Mouse (Mus musculus) heart, embryonic 10.5 days (tissue): Measurements from ENCODE around the gene Susd6. TPM values are rescaled to one million over a fixed set of nuclear protein-coding genes. Genes with fewer than 3 reads are reported as not detected.

Experiments
- DNase-seq: peaks from one replicate; pipeline ENCODE4 v3.0.0-alpha.2; 2017; ENCODE audit warnings: low spot score
- H3K27ac ChIP-seq: fragments of 300-500 bp; sonication (generic); 2 replicates; pipeline ENCODE4 v1.5.1; 2016; ENCODE audit warnings: mild to moderate bottlenecking
- H3K27me3 ChIP-seq: fragments of 300-500 bp; sonication (generic); 2 replicates; pipeline ENCODE4 v1.6.1; 2016; ENCODE audit warnings: mild to moderate bottlenecking; ENCODE audit not compliant: poor library complexity, insufficient read depth, severe bottlenecking
- H3K36me3 ChIP-seq: fragments of 300-500 bp; sonication (generic); 2 replicates; pipeline ENCODE4 v1.6.1; 2016; ENCODE audit warnings: mild to moderate bottlenecking, moderate library complexity
- H3K4me1 ChIP-seq: fragments of 300-500 bp; sonication (generic); 2 replicates; pipeline ENCODE4 v1.6.1; 2016; ENCODE audit warnings: mild to moderate bottlenecking
- H3K4me3 ChIP-seq: fragments of 300-500 bp; sonication (generic); 2 replicates; pipeline ENCODE4 v1.5.1; 2016; ENCODE audit warnings: mild to moderate bottlenecking, moderate library complexity
- H3K9me3 ChIP-seq: fragments of 300-500 bp; sonication (generic); 2 replicates; pipeline ENCODE4 v1.6.1; 2016; ENCODE audit warnings: mild to moderate bottlenecking, moderate library complexity
- WGBS: fragments of 180-500 bp; shearing (Covaris S2); methylation state at CpG from one replicate; pipeline ENCODE4 v1.1.7; 2016; 5-methylcytosine and 5-hydroxymethylcytosine counted together
- polyA plus RNA-seq: library from polyadenylated mRNA; unstranded; fragments of >200 nt; fragmentation: Nextera tagmentation; extraction: Ambion mirVana; gene quantifications from 2 replicates; pipeline ENCODE4 v1.2.1, GENCODE M21; 2016

Susd6 gene
- polyA plus RNA-seq, 1 experiment from 2014 or later: 14.9 TPM

DNA sequence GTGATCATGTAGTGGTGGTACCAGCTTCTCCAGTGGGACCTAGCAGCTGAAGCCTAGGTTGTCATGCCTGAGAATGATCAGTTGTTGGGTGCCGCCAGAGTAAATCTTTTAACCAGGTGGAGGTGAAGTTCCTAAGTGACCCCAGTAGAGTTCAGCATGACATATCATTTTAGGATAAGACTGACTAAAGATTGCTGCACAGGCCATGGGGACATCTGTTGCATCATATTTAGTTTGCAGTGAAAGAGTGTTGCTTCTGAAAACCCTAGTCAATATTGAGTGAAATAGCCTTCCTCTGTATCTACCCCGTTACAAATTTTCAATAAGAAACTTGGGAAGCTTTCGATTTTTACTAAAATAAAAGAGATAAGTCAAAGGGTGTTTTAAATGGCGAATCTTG is 64.4 kb downstream of the Susd6 start:
- Histone ChIP-seq H3K27ac (no peak overlapping the region), H3K4me1 (peaks cover 19% of the 10 kb centered on the region), H3K4me3 (no peak overlapping the region), H3K36me3 (no peaks in the 10 kb centered on the region), H3K9me3 (no peaks in the 10 kb centered on the region), H3K27me3 (no peaks in the 10 kb centered on the region)
- DNase-seq: no peak
- 88% methylated on average over 4 of the region's 4 CpGs for WGBS

DNA sequence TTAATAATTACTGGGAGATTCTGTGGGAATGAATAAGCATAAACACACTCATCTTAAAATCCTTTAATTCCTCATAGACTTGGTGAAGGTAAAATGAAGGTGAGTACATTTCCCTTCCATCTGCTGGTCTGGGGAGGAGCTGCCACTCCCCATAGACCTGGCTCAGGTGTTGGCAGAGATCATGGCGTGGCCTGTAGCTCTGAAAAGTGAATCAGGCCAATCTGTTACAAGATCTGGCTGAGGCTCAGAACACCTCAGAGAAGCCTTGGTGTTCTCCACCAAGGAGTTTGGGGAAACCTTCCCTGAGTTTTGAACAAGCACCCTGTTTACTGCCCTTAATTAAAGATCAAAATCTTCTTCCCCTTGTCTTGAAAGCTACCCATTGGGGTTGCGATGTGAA is 64.8 kb downstream of the Susd6 start:
- H3K36me3 ChIP-seq: 0 out of 2 replicates have a peak, but pooled peaks cover 2% of the 10 kb centered on the region
- H3K27ac ChIP-seq: no peak overlapping the region
- H3K4me1 ChIP-seq: peaks cover 19% of the 10 kb centered on the region
- H3K9me3 ChIP-seq: no peaks in the 10 kb centered on the region
- H3K27me3 ChIP-seq: no peaks in the 10 kb centered on the region
- DNase-seq: no peak
- 83% methylated on average over 2 of the region's 2 CpGs for WGBS
- no peak overlapping the region for H3K4me3 ChIP-seq

DNA sequence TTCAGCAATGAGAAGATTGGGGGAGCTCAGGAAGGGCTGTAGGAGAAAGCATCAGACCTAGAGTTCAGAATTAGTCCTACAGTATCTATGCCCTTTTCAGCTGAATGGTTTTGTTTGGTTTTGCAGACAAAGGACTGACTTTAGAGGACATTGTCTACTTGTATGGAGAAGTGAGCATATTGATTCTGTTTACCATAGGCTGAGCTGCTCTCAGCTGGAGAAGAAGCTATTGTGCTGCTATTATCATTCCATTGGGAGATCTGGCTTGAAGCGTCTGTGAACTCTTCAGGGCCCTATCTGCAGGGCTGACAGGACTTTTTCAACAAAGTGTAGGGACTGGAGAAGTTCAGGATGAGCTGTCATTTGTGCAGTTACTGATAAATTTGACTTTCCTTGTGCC is 65.3 kb downstream of the Susd6 start:
- peaks cover 19% of the 10 kb centered on the region for H3K4me1 ChIP-seq
- no peak overlapping the region for H3K4me3 ChIP-seq
- 0 out of 2 replicates have a peak, but pooled peaks cover 2% of the 10 kb centered on the region for H3K36me3 ChIP-seq
- H3K27ac ChIP-seq: no peak overlapping the region
- no peak for DNase-seq
- no peaks in the 10 kb centered on the region for H3K27me3 ChIP-seq
- 7% methylated on average over 1 of the region's 1 CpGs for WGBS
- H3K9me3 ChIP-seq: no peaks in the 10 kb centered on the region

DNA sequence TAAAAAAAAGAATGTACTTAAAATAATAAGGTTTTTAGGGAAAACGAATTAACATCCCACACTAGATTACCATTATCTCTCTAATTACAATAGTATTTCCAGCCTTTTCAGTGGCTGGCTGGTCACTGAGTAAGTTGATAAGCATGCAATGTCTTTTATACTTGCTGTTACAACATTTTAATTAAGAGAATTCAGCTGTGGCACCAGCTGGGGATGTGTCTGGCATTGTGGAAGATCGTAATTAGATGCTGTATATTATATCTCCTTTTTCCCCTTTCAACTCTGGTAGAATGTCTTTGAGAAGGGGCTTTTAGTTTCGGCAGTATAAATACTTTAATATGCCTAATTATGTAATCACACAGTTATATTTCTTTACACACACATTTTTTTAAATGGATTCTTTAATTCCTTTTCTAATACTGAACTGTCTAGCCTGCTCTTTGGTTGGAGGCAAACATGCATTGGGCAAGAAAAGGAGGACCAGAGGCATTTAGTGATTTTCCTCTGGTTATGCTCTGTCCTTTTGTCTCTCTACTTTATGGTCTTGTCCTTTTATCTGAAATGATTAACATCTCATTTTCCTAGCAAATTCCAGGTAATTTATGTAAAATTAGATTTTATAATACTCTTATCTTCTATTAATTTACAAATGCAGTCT is 67.5 kb downstream of the Susd6 start:
- Histone ChIP-seq H3K36me3 (0 out of 2 replicates have a peak, but pooled peaks cover 2% of the 10 kb centered on the region), H3K9me3 (no peaks in the 10 kb centered on the region), H3K27me3 (no peaks in the 10 kb centered on the region), H3K4me3 (no peak overlapping the region), H3K27ac (no peak overlapping the region), H3K4me1 (peaks cover 36% of the 10 kb centered on the region)
- no peak for DNase-seq
- 86% methylated on average over 3 of the region's 3 CpGs for WGBS

DNA sequence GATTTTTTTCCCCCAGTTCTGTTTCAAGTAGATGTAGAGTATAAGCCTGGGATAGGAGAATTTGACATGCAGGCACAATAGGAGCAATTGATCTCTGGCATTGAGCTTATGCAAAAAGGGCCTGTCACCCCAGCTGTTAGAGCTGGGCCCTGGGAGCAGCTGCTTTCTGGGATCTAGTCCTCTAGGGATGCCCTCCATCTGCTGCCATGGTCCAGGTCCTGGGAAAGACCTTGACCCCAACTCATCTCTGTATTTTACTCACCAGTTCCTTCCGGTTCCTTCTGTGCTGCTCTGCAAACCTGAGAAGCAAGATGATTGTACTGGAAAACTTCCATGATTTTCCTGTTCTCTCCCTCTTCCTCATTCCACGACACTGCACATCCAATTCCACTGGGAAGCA is 68.0 kb downstream of the Susd6 start:
- Histone ChIP-seq H3K4me1 (peaks cover 39% of the 10 kb centered on the region), H3K27ac (no peak overlapping the region), H3K36me3 (0 out of 2 replicates have a peak, but pooled peaks cover 2% of the 10 kb centered on the region), H3K4me3 (no peak overlapping the region), H3K9me3 (no peaks in the 10 kb centered on the region), H3K27me3 (no peaks in the 10 kb centered on the region)
- DNase-seq: no peak
- 82% methylated on average over 2 of the region's 2 CpGs for WGBS

DNA sequence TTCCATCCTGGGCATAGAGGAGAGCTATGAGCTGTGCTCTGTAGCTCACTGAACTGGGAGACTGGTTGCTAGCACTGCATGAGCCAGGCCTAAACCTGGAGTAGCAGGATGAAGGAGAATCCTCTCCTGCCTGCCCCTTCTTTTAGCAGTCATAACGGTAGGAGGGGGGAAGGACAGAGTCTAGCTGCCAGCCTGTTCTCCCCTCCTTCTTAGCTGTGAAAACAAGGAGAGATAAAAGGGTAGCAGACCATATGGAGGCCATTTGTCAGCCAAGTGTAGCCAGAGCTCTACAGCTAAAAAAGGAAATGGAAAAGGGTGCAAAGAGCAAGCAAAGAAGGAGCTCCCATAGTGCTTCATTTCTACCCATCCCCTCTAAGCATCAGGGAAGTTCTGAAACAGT is 71.6 kb downstream of the Susd6 start:
- Histone ChIP-seq H3K9me3 (no peaks in the 10 kb centered on the region), H3K4me1 (peaks cover 24% of the 10 kb centered on the region), H3K36me3 (0 out of 2 replicates have a peak, but pooled peaks cover 2% of the 10 kb centered on the region), H3K4me3 (no peak overlapping the region), H3K27ac (peak overlapping the region; percentile 70), H3K27me3 (no peaks in the 10 kb centered on the region)
- DNase-seq: no peak
- WGBS: 6% methylated on average over 1 of the region's 1 CpGs

DNA sequence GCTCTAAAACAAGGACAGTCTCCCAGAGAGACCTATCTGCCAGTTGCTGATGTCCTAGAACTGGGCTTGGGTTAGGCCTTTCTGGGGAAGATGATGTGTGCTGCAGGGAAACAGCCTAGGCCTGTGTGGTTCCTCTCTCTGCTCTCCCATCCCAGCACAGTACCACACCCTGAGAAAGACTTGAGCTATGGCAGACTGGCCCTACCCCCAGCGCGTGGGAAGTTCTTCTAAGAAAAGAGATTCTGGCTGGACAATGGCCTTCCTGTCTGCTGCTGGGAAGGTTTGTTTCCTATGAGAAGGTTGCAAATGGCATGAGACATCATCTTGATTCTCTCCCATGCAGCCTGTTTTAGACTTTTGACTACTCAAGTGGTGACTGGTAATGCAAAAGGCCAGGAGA is 73.1 kb downstream of the Susd6 start:
- H3K27ac ChIP-seq: peak overlapping the region; percentile 29; the same call in 1 of the 2 replicates
- H3K36me3 ChIP-seq: 0 out of 2 replicates have a peak, but pooled peaks cover 6% of the 10 kb centered on the region
- WGBS: 56% methylated on average over 2 of the region's 2 CpGs
- no peaks in the 10 kb centered on the region for H3K9me3 ChIP-seq
- no peaks in the 10 kb centered on the region for H3K27me3 ChIP-seq
- peaks cover 31% of the 10 kb centered on the region for H3K4me1 ChIP-seq
- no peak for DNase-seq
- no peak overlapping the region for H3K4me3 ChIP-seq

DNA sequence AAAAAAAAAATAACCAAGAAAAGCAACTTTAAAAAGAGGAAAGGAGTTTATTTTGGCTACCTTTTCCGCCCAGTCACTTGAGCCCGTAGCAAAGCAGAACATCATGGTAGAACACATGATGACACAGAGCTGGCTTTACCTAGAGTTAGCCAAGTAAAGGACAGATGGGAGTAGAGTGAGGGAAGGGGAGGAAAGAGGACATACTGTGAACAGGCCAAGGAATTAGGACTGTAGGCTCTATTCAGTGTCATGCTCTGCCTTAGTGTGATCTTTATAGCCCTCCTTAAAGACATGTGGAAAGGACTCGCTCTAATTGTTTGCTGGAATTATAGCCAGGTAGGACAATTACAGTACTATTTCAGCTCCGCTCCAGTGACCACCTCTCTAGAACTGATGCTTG is 74.9 kb downstream of the Susd6 start:
- Histone ChIP-seq H3K36me3 (peaks cover 10% of the 10 kb centered on the region; the same call in 1 of the 2 replicates), H3K27ac (no peak overlapping the region), H3K27me3 (no peaks in the 10 kb centered on the region), H3K9me3 (no peaks in the 10 kb centered on the region), H3K4me1 (peaks cover 37% of the 10 kb centered on the region), H3K4me3 (no peak overlapping the region)
- DNase-seq: no peak
- 95% methylated on average over 4 of the region's 4 CpGs for WGBS

DNA sequence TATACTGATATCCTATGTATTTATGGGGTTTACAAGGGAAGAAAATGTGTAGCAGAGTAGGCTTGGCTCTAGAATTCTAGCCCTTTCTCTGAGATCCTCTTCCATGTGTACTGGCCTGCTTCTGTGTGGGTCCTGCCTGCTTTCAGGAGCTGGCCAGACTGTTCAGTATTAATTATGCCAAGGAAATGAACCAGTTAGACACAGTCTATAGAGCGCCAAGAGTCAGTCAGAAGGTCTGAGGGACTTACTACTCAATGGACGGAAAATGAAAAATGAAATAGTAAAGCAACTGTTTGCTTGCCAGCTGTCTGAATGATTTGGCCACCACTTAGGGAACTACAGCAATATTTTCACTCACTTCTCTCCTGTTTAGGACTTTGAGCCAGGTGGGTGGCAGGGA is 75.7 kb downstream of the Susd6 start:
- H3K4me1 ChIP-seq: peaks cover 36% of the 10 kb centered on the region
- 89% methylated on average over 2 of the region's 2 CpGs for WGBS
- DNase-seq: no peak
- H3K27ac ChIP-seq: no peak overlapping the region
- no peaks in the 10 kb centered on the region for H3K9me3 ChIP-seq
- H3K27me3 ChIP-seq: no peaks in the 10 kb centered on the region
- no peak overlapping the region for H3K4me3 ChIP-seq
- peaks cover 16% of the 10 kb centered on the region; the same call in 1 of the 2 replicates for H3K36me3 ChIP-seq

DNA sequence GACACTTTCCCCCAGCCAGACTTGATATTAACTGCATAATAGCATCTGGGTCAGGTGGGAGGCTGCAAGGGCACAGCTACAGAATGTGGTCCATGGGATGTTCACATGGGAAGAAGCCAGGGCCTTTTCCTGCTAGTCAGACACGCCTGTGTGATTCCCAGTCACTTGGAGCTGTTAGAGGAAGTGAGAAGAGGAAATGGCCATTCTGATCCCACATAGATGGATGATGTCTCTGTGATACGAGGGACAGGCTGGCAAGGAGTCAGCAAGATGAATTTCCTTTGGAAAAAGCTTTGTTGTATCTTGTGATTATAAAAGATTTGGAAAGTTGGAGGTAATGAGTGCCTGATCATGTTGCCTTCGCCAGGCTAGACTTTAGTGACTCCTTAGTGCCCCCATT is 76.8 kb downstream of the Susd6 start:
- H3K36me3 ChIP-seq: peaks cover 16% of the 10 kb centered on the region; the same call in 1 of the 2 replicates
- H3K9me3 ChIP-seq: no peaks in the 10 kb centered on the region
- no peak for DNase-seq
- no peaks in the 10 kb centered on the region for H3K27me3 ChIP-seq
- peaks cover 25% of the 10 kb centered on the region for H3K4me1 ChIP-seq
- H3K27ac ChIP-seq: no peak overlapping the region
- WGBS: 70% methylated on average over 3 of the region's 3 CpGs
- H3K4me3 ChIP-seq: no peak overlapping the region

DNA sequence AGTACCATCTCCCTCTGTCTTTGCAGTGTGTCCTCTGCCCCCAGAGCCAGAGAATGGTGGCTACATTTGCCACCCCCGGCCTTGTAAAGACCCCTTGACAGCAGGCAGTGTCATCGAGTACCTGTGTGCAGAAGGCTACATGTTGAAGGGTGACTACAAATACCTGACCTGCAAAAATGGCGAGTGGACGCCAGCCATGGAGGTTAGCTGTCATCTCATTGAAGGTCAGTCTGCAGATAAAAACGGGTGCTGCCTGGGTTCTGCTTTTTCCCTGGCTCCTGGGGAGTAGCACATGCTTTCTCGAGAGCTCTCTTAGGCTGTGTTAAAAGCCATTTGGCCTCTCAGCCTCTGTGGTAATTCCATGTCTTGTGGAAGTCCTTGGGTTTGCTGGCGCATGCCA is 78.1 kb downstream of the Susd6 start:
- H3K4me3 ChIP-seq: no peak overlapping the region
- no peak overlapping the region for H3K27ac ChIP-seq
- WGBS: 70% methylated on average over 7 of the region's 7 CpGs
- no peaks in the 10 kb centered on the region for H3K27me3 ChIP-seq
- DNase-seq: no peak
- peaks cover 16% of the 10 kb centered on the region for H3K4me1 ChIP-seq
- peaks cover 19% of the 10 kb centered on the region; the same call in 1 of the 2 replicates for H3K36me3 ChIP-seq
- H3K9me3 ChIP-seq: no peaks in the 10 kb centered on the region

DNA sequence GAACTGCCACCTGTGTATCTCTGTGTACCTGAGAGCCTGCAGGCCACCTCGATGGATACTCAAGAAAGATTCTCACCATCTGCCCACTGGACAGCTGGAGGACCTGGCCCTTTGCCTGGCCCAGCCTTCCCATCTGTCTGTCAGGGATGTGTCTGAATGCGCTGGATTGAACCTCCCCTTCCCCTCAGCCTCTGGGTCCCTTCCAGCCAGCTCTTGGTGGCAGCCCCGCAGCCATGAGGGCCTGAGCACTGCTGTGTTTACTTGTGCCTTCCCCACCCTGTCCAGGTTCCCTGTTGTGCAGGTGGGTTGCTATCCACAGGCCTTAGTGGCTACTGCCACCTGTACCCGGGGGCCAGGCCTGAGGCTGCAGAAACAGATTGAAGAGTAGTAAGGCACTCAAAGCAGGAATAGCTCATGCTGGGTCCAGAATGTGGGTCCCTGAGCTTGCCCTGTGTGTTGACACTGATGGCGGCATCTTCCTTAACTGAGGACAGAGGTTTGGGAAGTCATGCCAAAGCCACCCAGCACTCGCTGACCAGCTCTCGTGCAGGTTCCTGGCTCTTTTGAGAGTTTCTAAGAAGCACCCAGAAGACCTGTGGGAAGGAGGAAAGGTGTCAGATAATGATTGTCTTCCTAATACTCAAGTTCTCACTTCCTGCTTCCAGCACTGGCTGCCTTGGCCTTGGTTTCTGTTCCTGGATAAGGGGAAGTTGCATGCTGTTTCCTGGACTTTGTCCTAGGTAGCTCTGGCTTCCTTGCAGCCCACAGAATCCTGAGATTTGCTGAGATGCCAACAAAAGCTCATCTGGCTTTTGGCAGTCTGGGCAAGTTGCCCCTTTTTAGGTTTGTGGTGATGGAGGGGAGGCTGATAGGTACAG is 87.1 kb downstream of the Susd6 start:
- Histone ChIP-seq H3K27me3 (no peaks in the 10 kb centered on the region), H3K9me3 (no peaks in the 10 kb centered on the region), H3K27ac (no peak overlapping the region), H3K4me3 (no peak overlapping the region), H3K4me1 (peaks cover 25% of the 10 kb centered on the region), H3K36me3 (peaks cover 47% of the 10 kb centered on the region)
- 87% methylated on average over 7 of the region's 7 CpGs for WGBS
- DNase-seq: no peak

DNA sequence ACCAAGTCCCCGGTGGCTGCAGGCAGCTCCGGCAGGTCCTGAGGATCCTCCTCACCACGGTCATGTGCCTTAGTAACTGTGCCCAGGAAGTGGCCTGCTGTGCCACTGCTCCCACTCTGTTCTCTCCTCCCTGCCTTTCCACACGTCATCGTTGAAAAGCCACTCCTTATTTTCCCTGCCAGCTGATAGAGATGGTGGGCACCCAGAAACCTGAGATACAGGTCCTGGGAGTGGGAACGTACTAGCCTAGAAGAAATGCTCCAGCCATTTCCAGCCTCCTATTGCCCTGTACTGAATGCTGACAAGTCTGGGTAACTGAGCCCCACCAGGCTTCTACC is 87.8 kb downstream of the Susd6 start:
- no peak overlapping the region for H3K4me3 ChIP-seq
- H3K27me3 ChIP-seq: no peaks in the 10 kb centered on the region
- peaks cover 25% of the 10 kb centered on the region for H3K4me1 ChIP-seq
- H3K9me3 ChIP-seq: no peaks in the 10 kb centered on the region
- 84% methylated on average over 6 of the region's 6 CpGs for WGBS
- H3K27ac ChIP-seq: no peak overlapping the region
- no peak for DNase-seq
- H3K36me3 ChIP-seq: peaks cover 45% of the 10 kb centered on the region
